Mouse (Mus musculus) forebrain, postnatal 0 days (tissue): Measurements from ENCODE around the gene Kbtbd12. TPM values are rescaled to one million over a fixed set of nuclear protein-coding genes. Genes with fewer than 3 reads are reported as not detected.

Source experiments
- ATAC-seq: fragments of 200-750 bp; cut with Nextera tagmentation; 2 replicates; pipeline ENCODE4 v1.8.0; 2017; ENCODE audit warnings: mild to moderate bottlenecking, moderate library complexity
- DNase-seq: peaks from one replicate; pipeline ENCODE4 v3.0.0-alpha.2; 2015
- H3K27ac ChIP-seq: fragments of 300-500 bp; sonication (generic); 2 replicates; pipeline ENCODE4 v1.5.1; 2014; ENCODE audit warnings: low read depth, mild to moderate bottlenecking, antibody characterized with exemption, low read length, moderate library complexity, mixed read lengths
- H3K27me3 ChIP-seq: fragments of 300-500 bp; sonication (generic); 2 replicates; pipeline ENCODE4 v1.6.1; 2014; ENCODE audit warnings: mild to moderate bottlenecking, low read length, mixed read lengths; ENCODE audit not compliant: insufficient read depth
- H3K36me3 ChIP-seq: fragments of 300-500 bp; sonication (generic); 2 replicates; pipeline ENCODE4 v1.6.1; 2014; ENCODE audit warnings: mild to moderate bottlenecking, moderate library complexity; ENCODE audit not compliant: insufficient read depth
- H3K4me1 ChIP-seq: fragments of 300-500 bp; sonication (generic); 2 replicates; pipeline ENCODE4 v1.6.1; 2014; ENCODE audit warnings: antibody characterized with exemption; ENCODE audit not compliant: insufficient read depth
- H3K4me2 ChIP-seq: fragments of 300-500 bp; sonication (generic); 2 replicates; pipeline ENCODE4 v1.6.1; 2014; ENCODE audit warnings: low read depth, mild to moderate bottlenecking, moderate library complexity
- H3K4me3 ChIP-seq: fragments of 300-500 bp; sonication (generic); 2 replicates; pipeline ENCODE4 v1.5.1; 2014; ENCODE audit warnings: low read depth, low read length, mixed read lengths
- H3K9ac ChIP-seq: fragments of 300-500 bp; sonication (generic); 2 replicates; pipeline ENCODE4 v1.6.1; 2014; ENCODE audit warnings: mild to moderate bottlenecking
- H3K9me3 ChIP-seq: fragments of 300-500 bp; sonication (generic); 2 replicates; pipeline ENCODE4 v1.6.1; 2016; ENCODE audit warnings: low read length
- CTCF ChIP-seq: sonication (generic); IDR thresholded peaks from 2 replicates; pipeline ENCODE4 v1.5.1; 2016; ENCODE audit warnings: antibody characterized with exemption, control low read depth, low read depth
- WGBS: fragments of 180-500 bp; shearing (Covaris S2); extraction: QIAGEN DNeasy Blood & Tissue Kit; methylation state at CpG from one replicate; pipeline ENCODE4 v1.1.7; 2014; 5-methylcytosine and 5-hydroxymethylcytosine counted together
- polyA plus RNA-seq: library from polyadenylated mRNA; unstranded; fragments of >200 nt; fragmentation: Nextera tagmentation; extraction: Ambion mirVana; gene quantifications from 2 replicates; pipeline ENCODE4 v1.2.1, GENCODE M21; 2015
- total RNA-seq: library from RNA; depleted of rRNA; stranded (reverse); fragments of >200 nt; gene quantifications from 2 replicates; pipeline ENCODE4 v1.2.3, GENCODE M21; 2014

Gene Kbtbd12
- total and polyA plus RNA-seq, 2 experiments from 2014 or later: 0.24 to 0.29 TPM

- Histone ChIP-seq H3K4me1 (no peaks in the 10 kb centered on the region), H3K9me3 (no peaks in the 10 kb centered on the region), H3K36me3 (no peaks in the 10 kb centered on the region), H3K4me2 (no peak overlapping the region), H3K9ac (no peak overlapping the region), H3K27me3 (no peaks in the 10 kb centered on the region), H3K4me3 (no peak overlapping the region), H3K27ac (no peak overlapping the region)
- peak; percentile 51 for ATAC-seq
- whole genome bisulfite sequencing: 72% methylated on average over 2 of the region's 2 CpGs
- no peak for TF ChIP-seq CTCF
- no peak for DNase-seq
These were observed 32.5 kb downstream of the Kbtbd12 start for GRCm38 (mm10) chr6:88605235-88605634.

GRCm38 (mm10) chr6:88596108-88596507 is 41.6 kb downstream of the Kbtbd12 start:
- 84% methylated on average over 2 of the region's 2 CpGs for WGBS
- Histone ChIP-seq H3K4me2 (no peak overlapping the region), H3K4me1 (no peaks in the 10 kb centered on the region), H3K9ac (no peak overlapping the region), H3K27me3 (no peaks in the 10 kb centered on the region), H3K9me3 (no peaks in the 10 kb centered on the region), H3K27ac (no peak overlapping the region), H3K36me3 (no peaks in the 10 kb centered on the region), H3K4me3 (no peak overlapping the region)
- ATAC-seq: no peak
- no peak for TF ChIP-seq CTCF
- DNase-seq: no peak

- Histone ChIP-seq H3K36me3 (no peaks in the 10 kb centered on the region), H3K4me2 (no peak overlapping the region)
- no peak for ATAC-seq
These were observed 45.4 kb downstream of the Kbtbd12 start for GRCm38 (mm10) chr6:88592367-88592766.

DNA sequence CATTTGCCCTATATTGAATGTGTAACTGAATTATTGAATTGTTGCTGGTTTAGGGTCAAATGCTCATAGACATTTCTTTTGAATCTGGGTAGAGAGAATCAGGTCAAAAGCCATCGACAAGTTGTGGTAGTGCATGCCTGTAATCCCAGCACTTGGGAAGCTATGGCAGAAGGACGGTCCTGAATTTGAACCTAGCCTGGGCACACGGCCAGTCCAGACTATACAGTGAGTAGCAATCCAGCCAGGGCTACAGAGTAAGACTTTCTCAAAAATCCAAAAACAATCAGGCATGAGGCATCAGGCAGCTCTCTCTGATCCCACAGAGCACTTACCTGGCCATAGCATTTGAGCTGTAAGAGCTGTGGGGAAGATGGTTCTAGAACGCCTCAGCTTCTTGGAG is 47.5 kb downstream of the Kbtbd12 start:
- DNase-seq: no peak
- Histone ChIP-seq H3K27me3 (no peaks in the 10 kb centered on the region), H3K4me3 (no peak overlapping the region), H3K36me3 (no peaks in the 10 kb centered on the region), H3K9ac (no peak overlapping the region), H3K4me1 (no peaks in the 10 kb centered on the region), H3K4me2 (no peak overlapping the region), H3K27ac (no peak overlapping the region), H3K9me3 (no peaks in the 10 kb centered on the region)
- TF ChIP-seq CTCF: no peak
- no peak for ATAC-seq
- WGBS: 82% methylated on average over 4 of the region's 4 CpGs

More at GRCm38 (mm10) chr6:88592367-88592766, 45.4 kb downstream of the Kbtbd12 start:
- no peaks in the 10 kb centered on the region for H3K4me1 ChIP-seq
- H3K4me3 ChIP-seq: no peak overlapping the region
- 90% methylated on average over 6 of the region's 6 CpGs for WGBS
- no peaks in the 10 kb centered on the region for H3K27me3 ChIP-seq
- DNase-seq: no peak
- H3K9ac ChIP-seq: no peak overlapping the region
- TF ChIP-seq CTCF: no peak
- H3K27ac ChIP-seq: no peak overlapping the region
- no peaks in the 10 kb centered on the region for H3K9me3 ChIP-seq

- no peak overlapping the region for H3K4me2 ChIP-seq
- no peak overlapping the region for H3K9ac ChIP-seq
- no peak overlapping the region for H3K4me3 ChIP-seq
- H3K36me3 ChIP-seq: no peaks in the 10 kb centered on the region
- ATAC-seq: peak; percentile 67; the same call in 1 of the 2 replicates
- peak; percentile 77 for DNase-seq
- H3K9me3 ChIP-seq: no peaks in the 10 kb centered on the region
- TF ChIP-seq CTCF: peak; percentile 74
- 10% methylated on average over 5 of the region's 5 CpGs for WGBS
- no peak overlapping the region for H3K27ac ChIP-seq
- no peaks in the 10 kb centered on the region for H3K27me3 ChIP-seq
- no peaks in the 10 kb centered on the region for H3K4me1 ChIP-seq
These were observed 48.2 kb downstream of the Kbtbd12 start for GRCm38 (mm10) chr6:88589517-88589916.

- 62% methylated on average over 7 of the region's 7 CpGs for WGBS
- DNase-seq: no peak
- Histone ChIP-seq H3K4me3 (no peak overlapping the region), H3K9me3 (no peaks in the 10 kb centered on the region), H3K27ac (no peak overlapping the region), H3K27me3 (no peaks in the 10 kb centered on the region), H3K4me2 (no peak overlapping the region), H3K9ac (no peak overlapping the region), H3K36me3 (no peaks in the 10 kb centered on the region), H3K4me1 (no peaks in the 10 kb centered on the region)
- no peak for TF ChIP-seq CTCF
- peak; percentile 36; the same call in 1 of the 2 replicates for ATAC-seq
These were observed 49.0 kb downstream of the Kbtbd12 start for GRCm38 (mm10) chr6:88588581-88589256.

DNA sequence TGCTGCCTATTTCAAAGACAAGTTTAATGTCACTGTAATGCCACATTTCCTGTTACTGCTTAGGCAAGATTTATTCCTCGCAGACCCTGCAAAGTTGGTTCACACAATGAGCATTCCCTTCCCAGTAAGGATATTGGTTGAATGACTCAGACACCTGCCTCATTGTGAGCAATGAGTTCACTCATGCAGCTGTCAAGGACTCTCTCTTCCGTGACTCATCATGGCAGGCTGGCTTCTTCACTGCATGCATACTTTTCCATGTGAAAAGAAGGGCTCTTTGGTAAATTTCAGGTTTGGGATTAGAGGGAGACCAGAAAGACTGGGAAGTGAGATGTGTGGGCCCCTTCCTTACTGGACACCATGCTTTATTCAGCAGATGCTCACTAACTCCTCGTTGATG is 50.7 kb downstream of the Kbtbd12 start:
- Histone ChIP-seq H3K4me3 (no peak overlapping the region), H3K27me3 (no peaks in the 10 kb centered on the region), H3K9me3 (no peaks in the 10 kb centered on the region), H3K36me3 (no peaks in the 10 kb centered on the region), H3K27ac (no peak overlapping the region), H3K9ac (no peak overlapping the region), H3K4me1 (no peaks in the 10 kb centered on the region), H3K4me2 (no peak overlapping the region)
- TF ChIP-seq CTCF: no peak
- no peak for ATAC-seq
- no peak for DNase-seq
- 76% methylated on average over 3 of the region's 3 CpGs for WGBS
